Mouse (Mus musculus): Measurements from ENCODE around the gene Ddit4.

Gene Ddit4

DNA sequence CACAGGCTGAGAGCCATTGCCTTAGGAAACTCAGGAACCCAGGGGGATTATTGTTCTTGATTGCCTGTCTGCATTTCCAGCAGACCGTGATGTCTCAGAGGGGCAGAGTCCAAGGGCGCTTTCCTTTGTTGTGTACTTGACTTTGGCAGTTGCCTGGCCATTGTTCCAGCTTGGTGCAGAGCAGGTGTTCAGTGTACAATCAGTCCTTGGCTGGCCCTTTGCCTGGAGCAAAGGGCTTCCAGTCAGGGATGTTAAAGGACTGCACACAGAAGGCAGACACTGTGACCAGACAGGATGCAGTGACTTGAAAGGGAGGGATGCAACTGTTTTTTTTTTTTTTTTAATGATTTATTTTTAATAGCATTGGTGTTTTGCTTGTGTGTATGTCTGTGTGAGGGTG is 20.9 kb upstream of the Ddit4 start:
- peak; percentile 69 for DNase-seq (ENCODE audit: low read depth, low spot score)

DNA sequence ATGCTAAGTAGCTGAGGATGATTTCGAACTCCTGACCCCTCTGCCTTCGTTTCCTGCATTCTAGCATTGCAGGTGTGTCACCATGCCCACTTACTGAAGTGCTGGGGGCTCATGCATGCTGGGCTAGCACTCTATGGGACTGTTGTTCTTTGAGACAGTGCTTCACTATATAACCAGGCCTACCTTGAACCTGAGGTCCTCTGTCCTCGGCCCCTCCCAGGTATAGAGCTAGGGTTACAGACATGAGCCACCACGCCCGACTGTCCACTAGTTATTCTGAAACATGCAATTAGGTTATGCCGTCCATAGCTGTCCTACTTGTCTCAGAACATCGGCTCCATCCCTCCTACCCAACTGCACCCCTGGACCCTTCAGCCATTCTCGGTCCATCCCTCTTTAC is 20.2 kb upstream of the Ddit4 start:
- no peak for DNase-seq (ENCODE audit: low read depth, low spot score)

DNA sequence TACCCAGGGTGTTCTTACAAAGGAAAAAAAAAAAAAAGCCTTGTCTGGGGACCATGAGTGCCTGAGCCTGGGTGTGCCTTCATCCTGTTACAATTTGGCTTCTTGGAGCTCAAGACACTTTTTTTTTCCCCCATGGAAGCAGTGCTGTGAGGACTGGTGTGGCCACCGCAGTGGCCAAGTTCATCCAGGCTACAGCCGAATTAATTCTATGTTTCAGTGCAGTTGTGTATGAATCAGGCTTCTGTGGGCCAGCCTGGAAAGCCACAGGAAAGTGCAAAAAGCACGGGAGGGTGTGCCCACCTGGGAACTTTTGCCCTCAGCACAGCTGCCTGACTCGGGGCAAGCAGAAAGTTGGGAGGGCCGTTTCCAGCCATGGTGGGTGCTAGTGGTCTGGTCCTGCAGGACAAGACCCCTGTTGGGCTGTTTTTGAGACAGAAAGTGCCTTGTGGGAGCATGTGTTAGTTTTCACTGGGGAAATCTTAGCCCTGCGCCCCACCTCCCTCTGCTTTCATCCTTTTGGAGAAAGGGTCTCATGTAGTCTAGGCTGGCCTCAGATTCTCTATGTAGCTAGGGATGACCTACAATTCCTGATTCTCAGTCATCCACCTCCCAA is 18.9 kb upstream of the Ddit4 start:
- no peak for DNase-seq (ENCODE audit: low read depth, low spot score)

DNA sequence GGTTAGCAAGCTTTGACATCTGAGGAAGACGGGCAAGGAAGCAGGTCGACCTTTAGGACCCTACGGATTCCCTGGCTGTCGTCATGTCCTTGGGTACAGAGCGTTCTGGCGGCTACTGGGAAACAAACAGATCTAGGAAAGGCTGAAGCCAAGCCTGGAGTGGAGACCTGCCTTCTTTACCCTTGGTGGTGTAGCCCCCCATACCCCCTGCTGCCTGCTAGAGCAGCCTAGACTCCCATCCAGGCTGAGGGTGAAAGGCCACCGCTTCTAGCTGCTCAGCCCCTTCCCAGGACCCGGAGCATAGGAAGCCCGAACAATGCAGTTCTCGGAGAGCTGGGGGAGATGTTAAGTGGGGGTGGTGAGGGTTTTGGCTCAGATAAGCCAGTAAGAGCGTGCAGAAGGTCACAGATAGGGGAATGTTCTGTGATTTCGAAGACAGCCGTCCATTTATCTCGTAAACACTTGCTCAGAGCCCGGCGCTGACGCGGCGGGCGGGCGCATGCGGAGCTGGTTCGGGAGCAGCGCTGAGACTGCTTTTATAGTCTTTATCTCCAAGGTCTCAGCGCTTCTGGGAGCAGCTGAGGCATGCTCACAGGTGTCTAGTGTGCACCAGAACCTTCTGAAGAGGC is 18.3 kb upstream of the Ddit4 start:
- peak; percentile 37 for DNase-seq (ENCODE audit: low read depth, low spot score)

DNA sequence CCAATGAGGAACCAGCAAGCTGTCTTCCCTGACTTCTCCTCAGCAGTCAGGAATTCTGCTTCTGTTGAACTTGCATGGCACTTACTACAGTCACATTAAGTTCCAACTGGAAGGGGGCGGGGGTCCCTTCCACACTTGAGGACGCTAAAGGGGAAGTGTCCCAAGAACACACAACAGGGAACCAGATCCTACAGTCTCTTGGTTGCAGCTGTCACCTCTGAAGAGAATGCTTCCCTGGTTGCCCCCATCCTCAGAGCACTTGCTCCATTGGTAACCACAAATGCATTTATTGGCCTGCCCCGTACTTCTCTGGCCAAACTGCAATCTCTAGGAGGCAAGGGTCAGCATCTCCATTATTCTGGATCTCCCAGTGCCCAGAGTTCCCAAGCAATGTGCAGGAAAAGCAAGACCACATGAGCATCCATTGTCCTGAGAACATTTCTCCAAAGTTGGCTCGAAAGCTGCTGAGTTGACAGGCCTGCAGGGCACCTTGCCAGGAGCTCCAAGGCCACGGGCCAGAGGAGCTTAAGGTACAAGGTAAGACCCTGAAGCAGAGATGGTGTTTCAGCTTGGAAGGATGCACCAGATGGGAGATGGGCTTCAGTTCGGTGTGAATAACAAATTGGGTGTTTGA is 15.8 kb upstream of the Ddit4 start:
- DNase-seq (ENCODE audit: low read depth, low spot score), result no peak

DNA sequence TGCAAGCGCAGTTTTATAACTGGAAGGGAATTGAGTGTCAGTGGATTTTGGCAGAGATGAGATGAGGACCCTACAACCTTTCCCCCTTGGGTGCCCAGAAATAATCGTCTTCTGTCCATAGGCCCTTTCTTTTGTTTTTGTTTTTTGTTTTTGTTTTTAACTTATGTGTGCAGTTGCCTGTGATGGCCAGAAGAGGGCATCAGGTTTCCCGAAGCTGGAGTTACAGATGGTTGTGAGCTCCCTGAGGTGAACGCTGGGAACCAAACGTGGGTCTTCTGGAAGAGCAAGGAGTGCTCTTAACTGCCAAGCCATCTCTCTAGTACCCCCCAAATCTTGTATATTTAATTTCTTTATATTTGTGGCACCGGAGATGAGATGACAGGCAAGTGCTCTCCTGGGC is 15.1 kb upstream of the Ddit4 start:
- DNase-seq (ENCODE audit: low read depth, low spot score), result peak; percentile 41

DNA sequence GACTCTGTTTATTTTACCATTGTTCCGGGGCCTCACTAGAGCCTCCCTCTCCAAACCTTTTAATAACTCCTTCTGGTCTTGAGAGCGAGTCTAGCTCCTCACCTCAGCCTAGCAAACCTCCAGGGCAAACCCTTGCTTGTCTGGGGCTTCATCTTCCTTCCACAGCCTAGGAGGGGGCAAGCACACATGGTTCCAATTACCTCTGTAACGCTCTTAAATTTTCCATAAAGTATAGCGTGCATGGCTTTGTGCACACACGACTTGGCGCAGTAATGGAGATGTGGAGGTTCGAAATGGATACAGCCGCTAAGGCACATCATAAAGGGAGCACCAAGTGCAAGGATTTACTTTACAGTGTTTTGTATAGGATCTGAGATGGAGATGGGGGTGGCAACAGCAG is 14.2 kb upstream of the Ddit4 start:
- DNase-seq (ENCODE audit: low read depth, low spot score), result no peak

DNA sequence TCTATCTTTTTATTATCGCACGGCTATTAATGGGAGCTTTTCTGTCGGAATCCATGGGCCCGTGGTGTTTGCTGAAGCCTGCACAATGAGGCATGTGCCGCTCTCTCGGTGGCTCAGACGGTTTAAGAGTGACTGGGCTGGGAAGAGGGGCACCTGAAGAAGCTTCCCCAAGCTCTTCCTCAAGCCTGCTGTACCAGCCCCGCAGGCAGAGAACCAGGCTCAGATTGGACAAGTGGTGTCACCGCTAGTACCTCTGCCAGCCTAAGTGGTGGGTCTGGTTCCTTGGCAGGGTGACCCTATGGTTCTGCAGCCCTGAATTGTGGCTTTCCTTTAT is 13.7 kb upstream of the Ddit4 start:
- no peak for DNase-seq (ENCODE audit: low read depth, low spot score)

DNA sequence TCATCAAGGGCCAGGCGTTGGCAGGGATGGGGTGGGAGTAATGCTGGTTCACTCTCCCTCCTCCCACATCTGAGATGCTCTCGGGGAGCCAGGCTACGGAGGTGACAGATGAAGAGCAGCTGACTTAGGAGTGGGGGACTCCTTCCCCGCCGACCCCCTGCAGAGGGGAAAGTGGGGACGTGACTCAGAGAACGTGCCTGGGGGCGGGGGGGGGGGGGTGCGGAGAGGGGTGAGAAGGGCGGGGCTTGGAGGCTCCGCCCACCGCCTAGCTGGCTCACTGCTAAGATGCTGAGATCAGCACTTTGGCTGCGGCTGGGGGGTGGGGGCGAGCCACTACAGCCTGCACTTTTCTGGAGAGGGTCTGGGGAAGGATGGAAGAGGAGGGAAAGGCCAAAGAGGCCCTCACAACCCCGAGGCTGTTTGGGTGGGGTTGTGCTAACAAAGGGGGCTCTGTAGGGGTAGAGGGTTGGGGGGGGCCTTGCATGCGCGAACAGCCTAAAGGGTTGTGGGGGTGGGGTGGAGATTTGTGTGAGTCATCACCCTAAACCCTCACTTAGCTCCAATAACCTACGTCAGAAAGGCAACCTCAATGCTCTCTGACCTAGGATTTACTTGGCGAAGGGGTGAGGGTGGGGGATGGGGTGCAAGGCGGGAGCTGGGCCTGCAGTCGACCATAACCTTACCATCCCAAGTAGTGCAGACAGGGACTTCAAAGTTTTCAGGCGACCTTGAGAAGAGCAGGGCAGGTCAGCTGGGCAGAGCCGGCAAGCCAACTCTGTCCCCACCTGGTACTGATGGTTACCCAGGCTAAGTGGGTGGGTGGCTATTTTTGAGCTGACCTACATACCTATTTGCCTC is 13.1 kb upstream of the Ddit4 start:
- DNase-seq (ENCODE audit: low read depth, low spot score), result no peak

DNA sequence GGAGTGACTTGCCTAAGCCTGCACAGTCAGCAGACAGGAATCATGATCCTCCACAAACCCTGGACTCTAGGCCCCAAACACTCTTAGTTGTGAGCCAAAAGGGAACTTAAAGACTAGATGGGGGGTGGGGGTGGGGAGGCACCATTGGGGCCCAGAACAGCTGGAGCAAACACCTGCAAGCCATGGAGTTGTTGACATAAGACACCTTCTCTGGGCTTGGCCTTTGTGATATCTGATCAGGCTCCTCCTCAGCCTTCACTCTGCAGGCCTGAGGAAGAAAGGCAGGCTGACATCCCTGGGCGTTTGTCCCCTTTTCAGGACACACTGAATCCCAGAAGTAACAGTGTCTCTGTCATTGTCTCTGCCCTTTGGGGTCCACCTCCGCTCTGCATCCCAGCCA is 12.0 kb upstream of the Ddit4 start:
- DNase-seq (ENCODE audit: low read depth, low spot score), result no peak

DNA sequence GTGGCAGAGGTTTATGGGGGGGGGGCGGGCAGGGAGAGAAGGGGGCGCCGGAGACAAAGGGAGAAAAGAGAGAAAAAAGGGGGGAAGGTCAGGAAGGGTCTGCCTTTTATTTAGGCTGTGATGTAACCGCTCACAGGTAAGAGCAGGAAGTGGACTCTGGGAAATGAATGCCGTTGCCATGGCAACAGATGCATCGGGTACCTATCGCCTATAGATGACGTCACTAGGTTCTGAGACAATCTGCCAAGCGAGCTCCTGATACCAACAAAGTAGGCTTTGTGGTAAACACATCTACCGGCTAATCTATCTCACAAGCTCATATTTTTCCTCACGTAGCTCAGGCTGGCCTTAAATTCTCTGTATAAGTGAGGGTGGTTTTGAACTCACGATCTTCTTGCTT is 7.9 kb upstream of the Ddit4 start:
- DNase-seq (ENCODE audit: low read depth, low spot score), result peak; percentile 35

DNA sequence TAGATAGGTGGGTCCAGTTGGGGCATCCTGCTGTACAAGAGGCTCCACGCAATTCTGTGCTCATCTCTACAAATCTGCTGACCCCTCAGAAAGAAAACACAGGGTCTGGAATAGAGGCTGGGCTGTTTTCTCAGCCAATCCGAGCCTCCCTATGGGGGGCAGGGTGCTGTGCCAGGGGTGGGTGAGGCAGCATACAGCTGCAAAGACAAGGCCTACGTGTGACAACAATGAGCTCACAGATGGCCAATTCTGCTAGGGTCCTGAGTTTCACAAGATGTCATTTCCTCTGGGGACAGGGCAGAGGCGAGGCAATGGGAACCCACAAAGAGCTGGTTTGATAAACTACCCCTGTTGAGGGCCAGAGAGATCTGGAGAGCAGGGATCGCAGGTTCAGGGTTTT is 6.8 kb upstream of the Ddit4 start:
- no peak for DNase-seq (ENCODE audit: low read depth, low spot score)

DNA sequence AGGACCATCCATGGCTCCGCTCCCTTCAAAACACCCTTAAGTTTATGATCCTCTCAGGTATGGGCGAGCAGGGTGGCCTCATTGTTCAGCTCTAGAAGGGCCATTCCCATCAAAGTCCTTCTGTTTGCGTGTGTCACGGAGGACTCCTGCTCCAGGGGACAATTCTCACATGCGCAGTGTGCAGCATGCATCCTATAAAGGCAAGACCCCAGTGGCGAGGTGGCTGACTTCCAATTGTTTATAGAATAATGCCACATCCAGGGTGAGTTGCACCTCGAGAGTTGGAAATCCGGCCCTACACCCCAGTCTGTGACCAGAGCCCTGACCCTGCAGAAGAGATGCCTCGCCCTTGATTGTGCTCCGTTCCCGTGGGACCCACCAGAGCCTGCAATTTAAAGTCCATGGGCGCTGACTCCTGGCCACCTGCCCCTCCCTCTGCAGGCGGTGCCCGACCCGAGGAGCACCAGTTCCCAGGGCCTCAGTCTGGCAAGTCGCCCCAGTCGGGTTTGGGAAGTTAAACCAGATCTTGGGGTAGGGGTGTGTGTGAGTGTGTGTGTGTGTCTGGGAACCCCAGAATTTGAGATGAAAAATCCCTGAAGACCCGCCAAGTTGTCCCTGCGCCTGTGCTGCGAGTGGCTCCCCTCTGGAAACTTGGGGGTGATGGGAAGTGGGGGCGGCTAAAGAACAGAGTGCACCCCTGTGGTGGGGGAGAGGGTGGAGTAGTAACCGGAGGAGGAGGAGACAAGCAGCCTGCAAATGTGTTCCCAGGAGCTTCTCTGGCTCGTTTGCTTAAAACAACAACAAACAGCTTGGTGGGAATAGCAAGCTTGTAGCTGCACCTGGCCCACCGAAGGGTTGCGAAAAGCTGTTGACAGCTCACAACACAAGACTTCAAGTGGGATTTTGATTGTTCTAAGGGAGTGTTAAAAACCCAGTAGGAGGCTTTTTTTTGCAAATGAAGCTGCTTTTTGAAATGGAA is 5.8 kb upstream of the Ddit4 start:
- DNase-seq (ENCODE audit: low read depth, low spot score), result peak; percentile 59

DNA sequence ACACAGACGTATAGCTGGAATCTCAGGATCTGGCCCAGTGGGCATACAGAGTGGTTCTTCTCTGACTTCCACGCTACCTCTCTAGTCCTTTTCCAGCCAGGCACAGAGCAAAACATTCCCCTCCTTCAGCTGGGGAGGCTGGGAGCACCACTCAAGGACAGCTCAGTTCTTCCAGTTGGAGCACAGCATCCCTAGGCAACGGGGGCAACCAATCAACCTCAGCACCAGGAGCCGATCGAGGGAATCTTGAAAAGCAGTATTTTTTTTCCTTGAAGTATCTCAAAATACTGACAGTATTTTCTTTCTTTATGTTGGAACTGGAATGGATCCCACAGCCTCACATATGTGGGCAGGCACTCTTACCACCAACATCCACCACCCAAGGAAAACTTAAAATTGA is 5.0 kb upstream of the Ddit4 start:
- DNase-seq (ENCODE audit: low read depth, low spot score), result no peak

DNA sequence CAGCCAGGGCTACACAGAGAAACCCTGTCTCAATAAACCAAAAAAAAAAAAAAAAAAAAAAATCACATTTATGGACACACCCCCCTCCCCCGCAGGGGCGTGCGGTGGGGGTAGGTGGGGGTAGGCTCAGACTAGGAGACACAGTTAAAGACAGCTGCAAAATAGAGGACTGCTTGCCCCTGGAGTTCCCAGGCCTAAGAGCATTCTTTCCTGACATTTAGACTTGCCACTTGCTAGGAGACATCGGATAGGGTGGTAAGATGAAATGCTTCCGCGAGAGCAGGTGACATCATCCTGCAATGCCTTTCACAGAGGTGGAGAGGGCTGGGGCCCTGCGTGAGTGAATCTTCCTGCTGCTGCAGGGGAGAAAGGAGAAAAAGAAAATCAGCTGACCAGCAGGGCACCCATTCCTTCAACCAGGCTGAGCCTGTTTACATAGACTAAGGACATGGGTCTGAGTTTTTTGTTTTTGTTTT is 2.0 kb upstream of the Ddit4 start:
- peak; percentile 63 for DNase-seq (ENCODE audit: low read depth, low spot score)

DNA sequence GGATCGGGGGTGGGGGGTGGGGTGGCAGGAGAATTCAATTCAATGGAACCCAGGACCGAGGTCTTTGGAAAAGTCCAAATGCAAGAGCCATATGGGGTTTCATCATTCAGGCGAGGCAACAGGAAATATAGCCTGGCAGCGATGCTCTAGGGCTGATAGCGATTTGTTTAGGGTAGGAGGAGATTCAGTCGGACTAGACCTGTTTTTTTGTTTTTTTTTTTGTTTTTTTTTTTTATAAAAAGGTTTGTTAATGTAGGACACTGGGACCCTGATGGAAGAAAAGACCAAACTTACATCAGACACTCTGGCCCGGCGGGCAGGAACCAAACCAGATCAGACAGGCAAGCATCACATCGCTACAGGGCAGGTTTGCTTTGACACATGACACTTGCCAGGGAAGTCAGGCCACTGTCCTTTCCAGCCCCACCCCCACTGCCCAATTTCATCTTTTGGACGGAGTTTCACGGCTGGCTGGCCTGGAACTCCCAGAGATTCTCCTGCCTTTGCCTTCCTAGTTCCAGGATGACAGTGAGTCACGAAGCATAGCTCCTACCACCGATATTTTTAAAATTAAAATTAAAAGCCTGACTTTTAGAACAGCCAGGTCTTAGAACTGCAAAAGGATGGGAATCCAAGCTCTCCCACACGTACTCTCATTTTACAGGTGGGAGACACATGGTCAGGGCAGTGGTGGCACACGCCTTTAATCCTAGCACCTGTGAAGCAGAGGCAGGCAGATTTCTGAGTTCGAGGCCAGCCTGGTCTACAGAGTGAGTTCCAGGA is 1.3 kb upstream of the Ddit4 start:
- peak; percentile 57 for DNase-seq (ENCODE audit: low read depth, low spot score)

DNA sequence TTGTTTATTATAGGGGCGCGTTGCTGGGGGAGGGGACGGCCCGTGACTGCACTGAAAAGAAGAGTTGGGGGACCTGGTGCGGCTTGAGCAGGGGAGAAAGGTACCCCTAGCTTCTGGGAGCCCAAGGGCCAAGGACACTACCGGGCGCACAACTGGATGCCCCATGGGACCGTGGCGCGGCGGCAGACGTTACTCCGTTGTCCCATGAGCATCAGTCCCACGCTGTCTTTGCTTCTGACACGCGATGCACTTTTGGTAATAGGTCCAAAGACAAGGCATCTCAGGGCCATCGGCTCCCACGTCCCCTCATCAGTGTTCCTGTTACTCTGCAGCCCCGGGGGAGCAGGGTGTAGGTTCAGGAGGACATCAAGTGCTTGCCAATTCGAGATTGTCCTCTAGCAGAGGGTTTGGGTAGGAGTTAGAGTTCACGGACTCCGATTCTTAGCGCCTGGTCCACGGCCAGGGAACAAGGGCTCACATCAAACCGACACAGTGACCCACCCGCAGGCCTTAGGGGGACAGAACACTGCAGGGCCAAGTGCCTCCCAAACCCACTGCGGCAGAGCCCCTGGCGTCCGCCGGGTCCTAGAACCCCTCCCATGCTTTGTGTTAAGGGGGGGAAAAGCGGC is 632 bp upstream of the Ddit4 start:
- peak; percentile 54 for DNase-seq (ENCODE audit: low read depth, low spot score)

DNA sequence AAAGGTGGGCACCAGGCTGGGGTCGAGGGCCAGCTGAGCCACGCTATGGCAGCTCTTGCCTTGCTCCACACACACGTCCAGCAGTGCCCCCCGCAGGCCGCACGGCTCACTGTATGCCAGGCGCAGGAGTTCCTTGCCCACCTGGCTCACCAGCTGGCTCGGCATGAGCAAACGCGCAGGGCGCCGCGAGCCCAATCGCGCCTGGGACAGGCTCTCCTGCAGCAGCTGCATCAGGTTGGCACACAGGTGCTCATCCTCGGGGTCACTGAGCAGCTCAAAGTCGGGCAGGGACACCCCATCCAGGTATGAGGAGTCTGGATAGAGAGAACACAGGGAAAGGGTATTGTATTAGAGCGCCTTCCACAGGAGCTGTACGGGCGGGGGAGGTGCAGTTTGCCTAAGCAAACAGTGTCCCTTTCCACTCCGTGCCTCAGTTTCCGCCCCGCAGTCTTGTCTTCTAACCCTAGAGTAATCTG is 880 bp downstream of the Ddit4 start:
- DNase-seq (ENCODE audit: low read depth, low spot score), result peak; percentile 40

DNA sequence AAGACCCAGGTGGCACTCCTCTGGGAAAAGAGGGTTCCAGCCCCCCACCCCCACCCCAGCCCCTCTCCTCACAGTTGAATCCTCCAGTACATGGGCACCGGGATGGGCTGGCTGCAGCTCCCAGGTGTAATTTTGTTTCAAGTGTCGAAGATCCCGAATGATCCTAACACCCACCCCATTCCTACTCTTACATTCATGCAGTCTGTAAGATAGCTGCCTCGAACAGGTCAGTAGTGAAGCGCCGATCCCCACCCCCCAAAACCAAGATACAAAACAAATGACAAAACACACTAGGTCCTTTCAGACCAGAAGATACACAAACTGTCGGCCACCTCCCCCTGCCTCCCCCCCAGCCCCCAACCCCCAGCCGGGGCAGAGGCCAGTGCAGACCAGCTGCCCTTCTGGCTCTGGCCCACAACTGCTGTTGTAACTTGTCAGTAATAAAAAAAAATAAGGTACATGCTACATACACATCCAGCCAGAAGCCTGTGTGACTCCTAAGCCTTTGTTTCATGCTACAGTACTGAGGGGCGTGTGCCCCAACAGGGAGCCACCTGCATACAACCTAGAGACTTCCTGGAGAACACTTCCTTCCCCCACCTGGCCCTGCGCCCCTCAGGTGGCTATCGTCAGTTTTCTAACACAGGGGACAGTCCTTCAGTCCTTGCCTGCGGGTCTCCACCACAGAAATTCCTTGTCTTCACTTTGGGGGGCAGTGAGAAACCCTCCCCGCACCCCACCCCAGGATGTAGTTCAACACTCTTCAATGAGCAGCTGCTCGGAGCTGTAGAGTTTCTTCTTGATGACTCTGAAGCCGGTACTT is 1.6 kb downstream of the Ddit4 start:
- DNase-seq (ENCODE audit: low read depth, low spot score), result no peak
